Mouse (Mus musculus) heart, adult 2 months (tissue): ENCODE results near the gene Tdpoz1.
"Not testable (repeated sequence)": the region's sequence is repeated elsewhere in the genome, so short reads cannot be mapped to it uniquely, and the experiment has no call there.

ENCODE experiments used
- CTCF ChIP-seq: fragments of 200-600 bp; IDR thresholded peaks from 2 replicates; pipeline ENCODE4 v1.8.1; 2022; ENCODE audit warnings: antibody characterized with exemption, mild to moderate bottlenecking, moderate library complexity
- EP300 ChIP-seq: fragments of 200-500 bp; IDR thresholded peaks from 2 replicates; pipeline ENCODE4 v1.6.1; 2011; ENCODE audit warnings: low read depth, low read length, control low read depth; ENCODE audit not compliant: insufficient read depth

GRCm38 (mm10) chr3:93670805-93671503 is 5.2 kb downstream of the Tdpoz1 start:
- TF ChIP-seq CTCF, EP300: not testable (repeated sequence)
